Mouse (Mus musculus) small intestine, adult 2 months (tissue): ENCODE data around the gene Cbx4.

Source experiments
- CTCF ChIP-seq: fragments of 200-500 bp; IDR thresholded peaks from 2 replicates; pipeline ENCODE4 v1.5.1; 2012; ENCODE audit warnings: low read depth, mild to moderate bottlenecking, control low read depth, inconsistent platforms, low read length, moderate library complexity, mixed read lengths; ENCODE audit not compliant: insufficient replicate concordance, insufficient read length; ENCODE audit errors: extremely low read depth
- POLR2A ChIP-seq: fragments of 200-500 bp; IDR thresholded peaks from 2 replicates; pipeline ENCODE4 v1.6.1; 2012; ENCODE audit warnings: low read depth, mild to moderate bottlenecking, control low read depth, inconsistent platforms, low read length, moderate library complexity

GRCm38 (mm10) chr11:119128668-119129280, 42.8 kb upstream of the Cbx4 start:
- TF ChIP-seq CTCF = no peak
- no peak for TF ChIP-seq POLR2A
